Mouse (Mus musculus) liver, adult 2 months (tissue): ENCODE measurements at regions not wholly inside any gene's neighbourhood (a gene's known extent, or its start where the extent isn't known, plus 50 kb on each side); places are given as distances from the start of the nearest gene placed in this dataset.

Source experiments
- CTCF ChIP-seq: fragments of 200-500 bp; IDR thresholded peaks from 2 replicates; pipeline ENCODE4 v1.5.1; 2011; ENCODE audit warnings: low read depth, low read length, control low read depth
- POLR2A ChIP-seq: fragments of 200-500 bp; IDR thresholded peaks from 2 replicates; pipeline ENCODE4 v1.6.1; 2011; ENCODE audit warnings: low read length, control low read depth; ENCODE audit not compliant: insufficient read depth; ENCODE audit errors: extremely low read depth

DNA sequence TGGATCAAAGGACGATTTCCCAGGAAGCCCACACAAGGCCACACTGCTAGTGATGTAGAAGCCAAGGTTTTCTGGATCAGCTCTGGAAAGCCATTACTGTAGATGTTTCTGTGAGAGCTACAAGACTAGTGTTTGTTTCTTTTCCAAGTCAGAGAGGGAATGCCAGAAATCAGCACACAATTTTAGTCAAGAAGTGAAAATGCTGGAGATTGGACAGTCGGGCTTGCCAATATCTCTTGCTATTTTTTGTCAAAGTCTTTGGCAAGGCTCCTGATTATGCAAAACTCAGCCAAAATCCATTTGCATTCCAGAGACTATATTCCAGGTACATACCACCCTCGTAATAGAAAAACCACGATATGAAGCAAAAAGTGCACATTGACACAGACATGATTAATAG lies 279.3 kb downstream of the Cdh9 start:
- TF ChIP-seq POLR2A (no peak), CTCF (no peak)
